Mouse (Mus musculus): Measurements from ENCODE around the gene Ctnnbip1.

DNA sequence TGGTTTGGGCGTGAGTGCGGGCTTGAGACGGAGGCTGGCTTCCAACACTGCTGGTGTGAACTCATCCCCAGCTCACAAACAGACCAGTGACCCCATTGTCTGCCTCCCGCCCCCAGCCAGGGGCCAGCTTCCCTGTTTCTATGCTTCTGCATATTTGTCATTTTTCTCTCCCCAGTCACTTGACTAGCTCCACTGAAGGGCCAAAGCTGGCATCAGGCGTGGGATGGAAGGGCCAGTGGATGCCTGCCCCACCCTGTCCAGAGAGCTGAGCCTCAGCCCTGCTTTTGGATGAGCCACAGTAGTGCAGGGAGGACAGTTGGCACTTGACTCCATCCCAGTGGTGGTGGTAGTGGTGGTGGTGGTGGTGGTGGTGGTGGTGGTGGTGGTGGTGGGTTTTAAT, 39.9 kb downstream of the Ctnnbip1 start:
- TF ChIP-seq CTCF (IDR thresholded peaks at IDR 0.05; ENCODE audit: control insufficient read depth, insufficient read depth, insufficient read length) (no peak), CEBPB (IDR thresholded peaks at IDR 0.05; ENCODE audit: low read depth) (no peak), MYOG (IDR thresholded peaks at IDR 0.05; ENCODE audit: control insufficient read depth, extremely low read depth, insufficient read length) (no peak)

Measured in C2C12 (cell line).